ENCODE assay signal across 15 mouse cellular contexts in the genomic region with DNA sequence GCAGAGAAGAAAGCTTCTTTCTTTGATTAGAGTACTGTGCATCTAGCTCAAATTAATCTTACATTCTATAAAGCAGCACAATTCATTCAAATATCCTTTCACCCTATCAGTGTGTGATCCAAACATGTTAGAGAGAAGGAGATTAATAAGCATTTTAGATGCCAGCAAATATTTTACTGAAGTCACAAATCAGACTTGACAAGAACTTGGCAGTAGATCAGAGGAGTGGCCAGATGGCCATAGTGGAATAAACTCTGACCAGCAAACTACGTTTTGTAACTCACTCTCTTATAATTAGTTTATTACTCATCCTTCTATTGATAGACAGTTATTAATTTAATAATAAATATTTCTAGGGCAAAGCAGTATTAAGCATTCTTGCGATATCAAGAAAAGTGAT.
DNase-seq lines count a peak whose midpoint lies in the region; ATAC-seq and TF ChIP-seq lines count a peak whose summit lies in the region.
"Had no signal": no experiment of that assay in that cellular context is flagged by ENCODE, and none has a peak within 500 bp of the region (broad histone marks: within the 10 kb centered on the region; RNA-seq: fewer than 3 reads in every experiment).

No protein-coding gene starts in this region.

- no peak for ATAC-seq in lung, postnatal 0 days
- no peak for ATAC-seq in forebrain, embryonic 11.5 days (replicated peaks; ENCODE audit: low FRiP score)
- ATAC-seq: forebrain, embryonic 13.5 days; intestine, postnatal 0 days; midbrain, embryonic 15.5 days had no signal

- no peaks in the 10 kb centered on the region for H3K27me3 ChIP-seq in kidney, adult 2 months (replicated peaks; ENCODE audit: control insufficient read depth, insufficient read depth, low read length)
- no peaks in the 10 kb centered on the region for H3K27me3 ChIP-seq in lung, postnatal 0 days (replicated peaks; ENCODE audit: insufficient read depth, low read length)
- H3K27me3 ChIP-seq in forebrain, embryonic 11.5 days (ENCODE audit: control insufficient read depth, insufficient read depth, low read length), result no peaks in the 10 kb centered on the region
- H3K27me3 ChIP-seq: CH12.LX; forebrain, embryonic 13.5 days; midbrain, embryonic 15.5 days had no signal

- no peak for TF ChIP-seq CTCF in kidney, adult 2 months (conservative IDR thresholded peaks at IDR 0.05; ENCODE audit: insufficient read depth, insufficient read length, low read depth, low read length)
- TF ChIP-seq CTCF in lung, postnatal 0 days (IDR thresholded peaks at IDR 0.05), result no peak

- H3K27ac ChIP-seq in kidney, adult 2 months (ENCODE audit: insufficient read depth, low read depth, low read length), result no peak overlapping the region
- no peak overlapping the region for H3K27ac ChIP-seq in lung, postnatal 0 days (ENCODE audit: low read length)
- H3K27ac ChIP-seq in forebrain, embryonic 11.5 days (ENCODE audit: low read depth, low read length), result no peak overlapping the region
- H3K27ac ChIP-seq: forebrain, embryonic 13.5 days; hindbrain, embryonic 14.5 days; liver, embryonic 14.5 days; midbrain, embryonic 15.5 days had no signal

- peak; percentile 36 for DNase-seq in adrenal gland, postnatal 10 days
- DNase-seq in adrenal gland, postnatal 4 days (ENCODE audit: low spot score in 2 of 2), result no peak
- DNase-seq in kidney, adult 2 months, result peak; percentile 58
- no peak for DNase-seq in kidney, postnatal 4 days
- DNase-seq in lung, postnatal 0 days (ENCODE audit: low spot score), result peak; percentile 19
- no peak for DNase-seq in lung, adult 18-20 months
- peak; percentile 15 for DNase-seq in lung, postnatal 14 days
- DNase-seq in forebrain, embryonic 11.5 days (ENCODE audit: low spot score), result no peak
- DNase-seq: gastrocnemius, postnatal 25 days had no signal

- TF ChIP-seq EP300 in lung, postnatal 0 days (IDR thresholded peaks at IDR 0.05), result no peak

- H3K9me3 ChIP-seq in lung, postnatal 0 days (ENCODE audit: low read length), result no peaks in the 10 kb centered on the region
- H3K9me3 ChIP-seq in forebrain, embryonic 11.5 days (ENCODE audit: control insufficient read depth, low read length), result no peaks in the 10 kb centered on the region
- H3K9me3 ChIP-seq: forebrain, embryonic 13.5 days; midbrain, embryonic 15.5 days had no signal

- no peak overlapping the region for H3K4me2 ChIP-seq in lung, postnatal 0 days (replicated peaks; ENCODE audit: low read depth, low read length)
- no peak overlapping the region for H3K4me2 ChIP-seq in forebrain, embryonic 11.5 days (ENCODE audit: low read depth, low read length, severe bottlenecking)
- H3K4me2 ChIP-seq: forebrain, embryonic 13.5 days; hindbrain, embryonic 14.5 days; midbrain, embryonic 15.5 days had no signal

- H3K36me3 ChIP-seq in kidney, adult 2 months (ENCODE audit: control insufficient read depth, insufficient read depth, low read length), result no peaks in the 10 kb centered on the region
- no peaks in the 10 kb centered on the region for H3K36me3 ChIP-seq in lung, postnatal 0 days (ENCODE audit: insufficient read depth, low read length)
- no peaks in the 10 kb centered on the region for H3K36me3 ChIP-seq in forebrain, embryonic 11.5 days (ENCODE audit: control insufficient read depth, insufficient read depth, low read length)
- H3K36me3 ChIP-seq: midbrain, embryonic 15.5 days had no signal

- 45% methylated on average over 2 of the region's 2 CpGs for WGBS in kidney, adult 2 months
- 40% methylated on average over 2 of the region's 2 CpGs for WGBS in lung, postnatal 0 days
- WGBS in forebrain, embryonic 11.5 days, result 83% methylated on average over 2 of the region's 2 CpGs

- no peak overlapping the region for H3K4me3 ChIP-seq in kidney, adult 2 months (ENCODE audit: insufficient read depth, low read depth, low read length)
- H3K4me3 ChIP-seq in lung, postnatal 0 days (ENCODE audit: low read depth, low read length), result no peak overlapping the region
- no peak overlapping the region for H3K4me3 ChIP-seq in forebrain, embryonic 11.5 days (ENCODE audit: low read depth, low read length)
- H3K4me3 ChIP-seq: forebrain, embryonic 13.5 days; midbrain, embryonic 15.5 days had no signal

- no peaks in the 10 kb centered on the region; the same call in 1 of the 2 replicates for H3K4me1 ChIP-seq in kidney, adult 2 months (ENCODE audit: control insufficient read depth, insufficient read depth, low read length)
- H3K4me1 ChIP-seq in lung, postnatal 0 days (ENCODE audit: insufficient read depth, low read depth, low read length), result no peaks in the 10 kb centered on the region
- no peaks in the 10 kb centered on the region for H3K4me1 ChIP-seq in forebrain, embryonic 11.5 days (replicated peaks; ENCODE audit: control insufficient read depth, insufficient read depth, low read length)
- H3K4me1 ChIP-seq: forebrain, embryonic 13.5 days; midbrain, embryonic 15.5 days had no signal

- H3K9ac ChIP-seq in lung, postnatal 0 days (replicated peaks; ENCODE audit: low read depth), result no peak overlapping the region
- no peak overlapping the region for H3K9ac ChIP-seq in forebrain, embryonic 11.5 days (ENCODE audit: low read length)
- H3K9ac ChIP-seq: forebrain, embryonic 13.5 days; hindbrain, embryonic 14.5 days; liver, embryonic 14.5 days; midbrain, embryonic 15.5 days had no signal

- no peak for TF ChIP-seq POLR2A in kidney, adult 2 months (IDR thresholded peaks at IDR 0.05; ENCODE audit: low read depth, low read length)

Comparison
In these comparisons a context has a peak if more than half of its experiments do, and no peak if none do; other contexts are left out.
1. DNase-seq: peak in adrenal gland, postnatal 10 days (single experiment), kidney, adult 2 months (single experiment), lung, postnatal 0 days (single experiment) and lung, postnatal 14 days (single experiment); none in adrenal gland, postnatal 4 days (0 of 2), kidney, postnatal 4 days (0 of 2), lung, adult 18-20 months (0 of 2) and forebrain, embryonic 11.5 days (single experiment).